Mouse (Mus musculus) midbrain, embryonic 16.5 days (tissue): ENCODE measurements around the gene Zfp655. TPM values are rescaled to one million over a fixed set of nuclear protein-coding genes. Genes with fewer than 3 reads are reported as not detected.

Source experiments
- ATAC-seq: fragments of 200-750 bp; cut with Nextera tagmentation; 2 replicates; pipeline ENCODE4 v1.8.0; 2017; ENCODE audit warnings: moderate TSS enrichment
- H3K27ac ChIP-seq: fragments of 300-500 bp; sonication (generic); 2 replicates; pipeline ENCODE4 v1.5.1; 2014; ENCODE audit warnings: mild to moderate bottlenecking, low read length, mixed read lengths
- H3K27me3 ChIP-seq: fragments of 300-500 bp; sonication (generic); 2 replicates; pipeline ENCODE4 v1.6.1; 2014; ENCODE audit warnings: low read depth, low read length, mixed read lengths; ENCODE audit not compliant: control insufficient read depth, insufficient read depth
- H3K36me3 ChIP-seq: fragments of 300-500 bp; sonication (generic); 2 replicates; pipeline ENCODE4 v1.6.1; 2014; ENCODE audit warnings: mild to moderate bottlenecking, low read length, moderate library complexity, mixed read lengths; ENCODE audit not compliant: control insufficient read depth, insufficient read depth
- H3K4me1 ChIP-seq: fragments of 300-500 bp; sonication (generic); 2 replicates; pipeline ENCODE4 v1.6.1; 2014; ENCODE audit warnings: mild to moderate bottlenecking, low read length, mixed read lengths; ENCODE audit not compliant: control insufficient read depth, insufficient read depth
- H3K4me2 ChIP-seq: fragments of 300-500 bp; sonication (generic); 2 replicates; pipeline ENCODE4 v1.6.1; 2014; ENCODE audit warnings: mild to moderate bottlenecking, low read length, mixed read lengths
- H3K4me3 ChIP-seq: fragments of 300-500 bp; sonication (generic); 2 replicates; pipeline ENCODE4 v1.5.1; 2014; ENCODE audit warnings: low read depth, mild to moderate bottlenecking, low read length, moderate library complexity, mixed read lengths
- H3K9ac ChIP-seq: fragments of 300-500 bp; sonication (generic); 2 replicates; pipeline ENCODE4 v1.6.1; 2014; ENCODE audit warnings: low read depth, low read length, mixed read lengths
- H3K9me3 ChIP-seq: fragments of 300-500 bp; sonication (generic); replicated peaks from 2 replicates; pipeline ENCODE4 v1.6.1; 2014; ENCODE audit warnings: mild to moderate bottlenecking, low read length, mixed read lengths; ENCODE audit not compliant: control insufficient read depth, poor library complexity, severe bottlenecking
- WGBS: fragments of 180-500 bp; shearing (Covaris S2); extraction: QIAGEN DNeasy Blood & Tissue Kit; methylation state at CpG from one replicate; pipeline ENCODE4 v1.1.7; 2014; 5-methylcytosine and 5-hydroxymethylcytosine counted together
- polyA plus RNA-seq: library from polyadenylated mRNA; unstranded; fragments of >200 nt; fragmentation: Nextera tagmentation; extraction: Ambion mirVana; gene quantifications from 2 replicates; pipeline ENCODE4 v1.2.1, GENCODE M21; 2015

The Zfp655 gene
- polyA plus RNA-seq = 32.9 and 37.8 TPM in 2 replicates

- peak; percentile 98 for ATAC-seq
- Histone ChIP-seq H3K27me3 (no peaks in the 10 kb centered on the region), H3K27ac (peak within 1 kb of the TSS; percentile 90), H3K36me3 (peaks cover 4% of the 10 kb centered on the region), H3K9ac (peak within 1 kb of the TSS; percentile 98), H3K4me2 (peak within 1 kb of the TSS; percentile 89), H3K9me3 (no peaks in the 10 kb centered on the region), H3K4me3 (peak within 1 kb of the TSS; percentile 100), H3K4me1 (peaks cover 15% of the 10 kb centered on the region)
- under 1% methylated on average over 42 of the region's 42 CpGs for WGBS
Measured at GRCm38 (mm10) chr5:145231367-145231871, at the start of gene Zfp655. TSS of gene Zfp655 (plus strand) at chr5:145231715.

GRCm38 (mm10) chr5:145185244-145185643 is 46.3 kb upstream of the Zfp655 start:
- peaks cover 7% of the 10 kb centered on the region for H3K4me1 ChIP-seq
- no peak overlapping the region for H3K4me3 ChIP-seq
- no peaks in the 10 kb centered on the region for H3K27me3 ChIP-seq
- H3K4me2 ChIP-seq = no peak overlapping the region
- WGBS = 96% methylated on average over 2 of the region's 2 CpGs
- H3K36me3 ChIP-seq = peaks cover 44% of the 10 kb centered on the region
- H3K9ac ChIP-seq = no peak overlapping the region
- H3K9me3 ChIP-seq = no peaks in the 10 kb centered on the region
- no peak overlapping the region for H3K27ac ChIP-seq
- ATAC-seq = no peak

GRCm38 (mm10) chr5:145189416-145189815 is 42.1 kb upstream of the Zfp655 start:
- no peak overlapping the region for H3K27ac ChIP-seq
- no peaks in the 10 kb centered on the region for H3K9me3 ChIP-seq
- H3K36me3 ChIP-seq = peaks cover 19% of the 10 kb centered on the region
- H3K4me3 ChIP-seq = no peak overlapping the region
- peaks cover 15% of the 10 kb centered on the region for H3K4me1 ChIP-seq
- ATAC-seq = no peak
- no peaks in the 10 kb centered on the region for H3K27me3 ChIP-seq
- WGBS = 92% methylated on average over 6 of the region's 6 CpGs
- H3K9ac ChIP-seq = no peak overlapping the region
- H3K4me2 ChIP-seq = no peak overlapping the region

- Histone ChIP-seq H3K36me3 (peaks cover 26% of the 10 kb centered on the region), H3K4me1 (peaks cover 15% of the 10 kb centered on the region), H3K4me3 (peak overlapping the region; percentile 79), H3K27ac (no peak overlapping the region; the same call in 1 of the 2 replicates), H3K27me3 (no peaks in the 10 kb centered on the region), H3K9me3 (no peaks in the 10 kb centered on the region), H3K9ac (peak overlapping the region; percentile 93), H3K4me2 (peak overlapping the region; percentile 79)
- ATAC-seq = no peak
- 57% methylated on average over 5 of the region's 5 CpGs for WGBS
Measured at GRCm38 (mm10) chr5:145190373-145190772, 41.1 kb upstream of the Zfp655 start.

- Histone ChIP-seq H3K4me3 (peak overlapping the region; percentile 79), H3K9me3 (no peaks in the 10 kb centered on the region), H3K4me2 (peak overlapping the region; percentile 79), H3K9ac (peak overlapping the region; percentile 93), H3K36me3 (peaks cover 23% of the 10 kb centered on the region), H3K4me1 (peaks cover 15% of the 10 kb centered on the region), H3K27ac (peak overlapping the region; percentile 83), H3K27me3 (no peaks in the 10 kb centered on the region)
- 1% methylated on average over 41 of the region's 41 CpGs for WGBS
- ATAC-seq = peak; percentile 84
Measured at GRCm38 (mm10) chr5:145190875-145191798, 40.4 kb upstream of the Zfp655 start.

GRCm38 (mm10) chr5:145191962-145192361 is 39.6 kb upstream of the Zfp655 start, which contains the start of gene Atp5j2:
TSS of gene Atp5j2 (minus strand) at chr5:145192062.
- no peaks in the 10 kb centered on the region for H3K9me3 ChIP-seq
- no peaks in the 10 kb centered on the region for H3K27me3 ChIP-seq
- peak within 1 kb of the TSS; percentile 83 for H3K27ac ChIP-seq
- H3K9ac ChIP-seq = peak within 1 kb of the TSS; percentile 93
- no peak for ATAC-seq
- peaks cover 15% of the 10 kb centered on the region for H3K4me1 ChIP-seq
- 78% methylated on average over 2 of the region's 2 CpGs for WGBS
- peaks cover 16% of the 10 kb centered on the region for H3K36me3 ChIP-seq
- H3K4me2 ChIP-seq = peak within 1 kb of the TSS; percentile 79
- peak within 1 kb of the TSS; percentile 79 for H3K4me3 ChIP-seq

GRCm38 (mm10) chr5:145200387-145200786 is 31.1 kb upstream of the Zfp655 start:
- H3K9ac ChIP-seq = no peak overlapping the region
- ATAC-seq = no peak
- H3K4me2 ChIP-seq = peak overlapping the region; percentile 94
- H3K27me3 ChIP-seq = no peaks in the 10 kb centered on the region
- H3K4me1 ChIP-seq = peaks cover 18% of the 10 kb centered on the region
- H3K36me3 ChIP-seq = peaks cover 8% of the 10 kb centered on the region
- H3K4me3 ChIP-seq = no peak overlapping the region
- no peak overlapping the region for H3K27ac ChIP-seq
- H3K9me3 ChIP-seq = no peaks in the 10 kb centered on the region
- 77% methylated on average over 7 of the region's 7 CpGs for WGBS

GRCm38 (mm10) chr5:145201321-145201991 is 30.1 kb upstream of the Zfp655 start, which contains the start of gene Zkscan14:
TSS of gene Zkscan14 (minus strand) at chr5:145201868.
- peak within 1 kb of the TSS; percentile 94 for H3K4me2 ChIP-seq
- H3K4me1 ChIP-seq = peaks cover 23% of the 10 kb centered on the region
- no peaks in the 10 kb centered on the region for H3K9me3 ChIP-seq
- peaks cover 3% of the 10 kb centered on the region; the same call in 1 of the 2 replicates for H3K36me3 ChIP-seq
- H3K27ac ChIP-seq = peak within 1 kb of the TSS; percentile 73
- H3K9ac ChIP-seq = peak within 1 kb of the TSS; percentile 84
- 3% methylated on average over 37 of the region's 37 CpGs for WGBS
- H3K27me3 ChIP-seq = no peaks in the 10 kb centered on the region
- 0 out of 2 replicates have a peak, but pooled peaks have one; percentile 8 for ATAC-seq
- peak within 1 kb of the TSS; percentile 84 for H3K4me3 ChIP-seq
